Mouse (Mus musculus): Measurements from ENCODE around the gene Cyp1b1.
A peak's percentile ranks its signal among the peaks of the same experiment; 100 is the strongest.

The Cyp1b1 gene

GRCm38 (mm10) chr17:79714931-79715637, at the start of gene Cyp1b1:
Cyp1b1 (minus strand) TSS chr17:79715061.
- DNase-seq (ENCODE audit: low read depth, low spot score), result peak; percentile 77

GRCm38 (mm10) chr17:79761841-79762240, 47.0 kb upstream of the Cyp1b1 start:
- no peak for DNase-seq (ENCODE audit: low read depth, low spot score)

- no peak for DNase-seq (ENCODE audit: low read depth, low spot score)
Observed at GRCm38 (mm10) chr17:79753831-79754230, 39.0 kb upstream of the Cyp1b1 start.

GRCm38 (mm10) chr17:79752836-79753235, 38.0 kb upstream of the Cyp1b1 start:
- no peak for DNase-seq (ENCODE audit: low read depth, low spot score)

- no peak for DNase-seq (ENCODE audit: low read depth, low spot score)
Observed at GRCm38 (mm10) chr17:79751661-79752191, 36.9 kb upstream of the Cyp1b1 start.

GRCm38 (mm10) chr17:79749647-79750046, 34.8 kb upstream of the Cyp1b1 start:
- DNase-seq (ENCODE audit: low read depth, low spot score), result no peak

GRCm38 (mm10) chr17:79746954-79747353, 32.1 kb upstream of the Cyp1b1 start:
- DNase-seq (ENCODE audit: low read depth, low spot score), result peak; percentile 31

GRCm38 (mm10) chr17:79746146-79746591, 31.3 kb upstream of the Cyp1b1 start:
- peak; percentile 99 for DNase-seq (ENCODE audit: low read depth, low spot score)

GRCm38 (mm10) chr17:79745051-79745731, 30.3 kb upstream of the Cyp1b1 start:
- DNase-seq (ENCODE audit: low read depth, low spot score), result peak; percentile 72

- peak; percentile 58 for DNase-seq (ENCODE audit: low read depth, low spot score)
Observed at GRCm38 (mm10) chr17:79743507-79743906, 28.6 kb upstream of the Cyp1b1 start.

- peak; percentile 77 for DNase-seq (ENCODE audit: low read depth, low spot score)
Observed at GRCm38 (mm10) chr17:79742635-79743034, 27.8 kb upstream of the Cyp1b1 start.

GRCm38 (mm10) chr17:79738847-79739498, 24.1 kb upstream of the Cyp1b1 start:
- DNase-seq (ENCODE audit: low read depth, low spot score), result peak; percentile 81

GRCm38 (mm10) chr17:79737598-79737997, 22.7 kb upstream of the Cyp1b1 start:
- peak; percentile 49 for DNase-seq (ENCODE audit: low read depth, low spot score)

- no peak for DNase-seq (ENCODE audit: low read depth, low spot score)
Observed at GRCm38 (mm10) chr17:79733039-79733438, 18.2 kb upstream of the Cyp1b1 start.

GRCm38 (mm10) chr17:79730988-79731387, 16.1 kb upstream of the Cyp1b1 start:
- peak; percentile 66 for DNase-seq (ENCODE audit: low read depth, low spot score)

GRCm38 (mm10) chr17:79728585-79729503, 14.0 kb upstream of the Cyp1b1 start:
- DNase-seq (ENCODE audit: low read depth, low spot score), result no peak

- DNase-seq (ENCODE audit: low read depth, low spot score), result no peak
Observed at GRCm38 (mm10) chr17:79728053-79728584, 13.3 kb upstream of the Cyp1b1 start.

GRCm38 (mm10) chr17:79726613-79727012, 11.8 kb upstream of the Cyp1b1 start:
- peak; percentile 52 for DNase-seq (ENCODE audit: low read depth, low spot score)

GRCm38 (mm10) chr17:79720681-79721080, 5.8 kb upstream of the Cyp1b1 start:
- DNase-seq (ENCODE audit: low read depth, low spot score), result no peak

GRCm38 (mm10) chr17:79715649-79716143, 835 bp upstream of the Cyp1b1 start:
- DNase-seq (ENCODE audit: low read depth, low spot score), result peak; percentile 94

All from 3T3-L1 (cell line).